In the genomic region with DNA sequence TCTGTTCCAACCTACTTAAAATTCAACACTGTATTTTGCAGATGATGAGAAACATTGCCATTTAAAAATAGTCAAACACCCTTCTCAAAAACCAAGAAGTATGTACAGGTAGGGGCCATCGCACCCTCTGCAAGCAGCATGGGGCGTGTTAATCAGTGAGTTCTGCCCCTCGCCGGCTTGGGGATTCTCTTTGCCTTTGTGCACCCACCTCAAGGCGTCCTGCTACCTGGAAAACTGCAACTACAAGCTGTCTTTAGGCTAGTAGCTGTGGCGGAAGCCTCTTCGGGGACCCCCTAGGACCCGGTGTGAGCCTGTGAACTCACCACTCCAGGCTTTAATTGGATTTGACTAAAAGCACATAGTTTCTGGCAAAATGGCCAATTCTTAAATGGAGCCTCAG, we compare ENCODE assay signal across 14 mouse cellular contexts.
DNase-seq lines count a peak whose midpoint lies in the region; ATAC-seq and TF ChIP-seq lines count a peak whose summit lies in the region.
"Had no signal": no experiment of that assay in that cellular context is flagged by ENCODE, and none has a peak within 500 bp of the region (broad histone marks: within the 10 kb centered on the region; RNA-seq: fewer than 3 reads in every experiment).

No protein-coding gene starts in this region.

- WGBS in midbrain, embryonic 10.5 days, result 9% methylated on average over 8 of the region's 8 CpGs
- 15% methylated on average over 8 of the region's 8 CpGs for WGBS in midbrain, embryonic 13.5 days
- 27% methylated on average over 8 of the region's 8 CpGs for WGBS in hindbrain, postnatal 0 days
- 14% methylated on average over 8 of the region's 8 CpGs for WGBS in limb, embryonic 15.5 days

- no peaks in the 10 kb centered on the region for H3K9me3 ChIP-seq in midbrain, embryonic 10.5 days (replicated peaks)
- no peaks in the 10 kb centered on the region for H3K9me3 ChIP-seq in midbrain, embryonic 13.5 days
- H3K9me3 ChIP-seq in hindbrain, postnatal 0 days (ENCODE audit: low read length), result no peaks in the 10 kb centered on the region
- H3K9me3 ChIP-seq in limb, embryonic 15.5 days, result no peaks in the 10 kb centered on the region
- H3K9me3 ChIP-seq: forebrain, embryonic 12.5 days; liver, embryonic 13.5 days had no signal

- intact Hi-C loops in heart, postnatal 36 days (cut with DNase I), result loop anchor here (1.0 to 5.0 kb wide), 6 partner anchors 79 to 451 kb away; no protein-coding TSS in a partner anchor

- H3K27ac ChIP-seq in midbrain, embryonic 10.5 days (replicated peaks), result no peak overlapping the region
- no peak overlapping the region for H3K27ac ChIP-seq in midbrain, embryonic 13.5 days
- no peak overlapping the region for H3K27ac ChIP-seq in hindbrain, postnatal 0 days
- no peak overlapping the region for H3K27ac ChIP-seq in limb, embryonic 15.5 days
- H3K27ac ChIP-seq: forebrain, embryonic 12.5 days; left cerebral cortex, adult 2 months; liver, embryonic 13.5 days had no signal

- H3K4me3 ChIP-seq in midbrain, embryonic 10.5 days, result no peak overlapping the region
- H3K4me3 ChIP-seq in midbrain, embryonic 13.5 days (replicated peaks), result no peak overlapping the region
- H3K4me3 ChIP-seq in hindbrain, postnatal 0 days (ENCODE audit: low read length), result no peak overlapping the region; the same call in 1 of the 2 replicates
- peak overlapping the region; percentile 34; the same call in 1 of the 2 replicates for H3K4me3 ChIP-seq in limb, embryonic 15.5 days

- peak; percentile 83 for DNase-seq in heart, adult 11 months
- no peak for DNase-seq in heart, postnatal 36 days
- peak; percentile 27 for DNase-seq in midbrain, embryonic 10.5 days (ENCODE audit: low spot score)
- DNase-seq in hindbrain, postnatal 0 days (ENCODE audit: low spot score), result no peak
- DNase-seq in layer of hippocampus, postnatal 36 days, result no peak
- DNase-seq: cerebellum, adult 2 months; liver, embryonic 13.5 days; lung, postnatal 10 days had no signal

- no peaks in the 10 kb centered on the region for H3K36me3 ChIP-seq in midbrain, embryonic 10.5 days
- no peaks in the 10 kb centered on the region for H3K36me3 ChIP-seq in midbrain, embryonic 13.5 days
- H3K36me3 ChIP-seq in hindbrain, postnatal 0 days (ENCODE audit: insufficient read depth, low read length), result no peaks in the 10 kb centered on the region
- no peaks in the 10 kb centered on the region for H3K36me3 ChIP-seq in limb, embryonic 15.5 days
- H3K36me3 ChIP-seq: forebrain, embryonic 12.5 days; liver, embryonic 13.5 days had no signal

- no peak for TF ChIP-seq CTCF in hindbrain, postnatal 0 days (IDR thresholded peaks at IDR 0.05; ENCODE audit: low read depth)

- no peak overlapping the region for H3K4me2 ChIP-seq in midbrain, embryonic 13.5 days (replicated peaks)
- H3K4me2 ChIP-seq in hindbrain, postnatal 0 days (ENCODE audit: low read depth, low read length), result peak overlapping the region; percentile 88; the same call in 1 of the 2 replicates
- H3K4me2 ChIP-seq in limb, embryonic 15.5 days, result no peak overlapping the region

- ATAC-seq in midbrain, embryonic 13.5 days, result no peak
- no peak for ATAC-seq in hindbrain, postnatal 0 days
- ATAC-seq in limb, embryonic 15.5 days (ENCODE audit: insufficient number of reproducible peaks, low FRiP score, low TSS enrichment, low read depth), result no peak
- ATAC-seq in monocyte, adult 5-6 weeks (replicated peaks; ENCODE audit: insufficient number of reproducible peaks, low FRiP score, low TSS enrichment, poor library complexity, severe bottlenecking), result no peak
- ATAC-seq: Patski had no signal

- peaks cover 19% of the 10 kb centered on the region for H3K4me1 ChIP-seq in midbrain, embryonic 10.5 days
- H3K4me1 ChIP-seq in midbrain, embryonic 13.5 days (replicated peaks), result peaks cover 15% of the 10 kb centered on the region
- peaks cover 8% of the 10 kb centered on the region; the same call in 1 of the 2 replicates for H3K4me1 ChIP-seq in hindbrain, postnatal 0 days (ENCODE audit: insufficient read depth, low read length)
- H3K4me1 ChIP-seq in limb, embryonic 15.5 days, result peaks cover 15% of the 10 kb centered on the region

- H3K27me3 ChIP-seq in midbrain, embryonic 10.5 days (ENCODE audit: low read depth, poor library complexity, severe bottlenecking), result peaks cover 90% of the 10 kb centered on the region
- peaks cover 82% of the 10 kb centered on the region for H3K27me3 ChIP-seq in midbrain, embryonic 13.5 days
- peaks cover 48% of the 10 kb centered on the region for H3K27me3 ChIP-seq in hindbrain, postnatal 0 days (ENCODE audit: insufficient read depth, low read length)
- peaks cover 84% of the 10 kb centered on the region for H3K27me3 ChIP-seq in limb, embryonic 15.5 days

- H3K9ac ChIP-seq in midbrain, embryonic 13.5 days (replicated peaks), result no peak overlapping the region
- H3K9ac ChIP-seq in hindbrain, postnatal 0 days (replicated peaks; ENCODE audit: low read length), result no peak overlapping the region
- no peak overlapping the region for H3K9ac ChIP-seq in limb, embryonic 15.5 days
- H3K9ac ChIP-seq: forebrain, embryonic 12.5 days; liver, embryonic 13.5 days had no signal

Comparison
In these comparisons a context has a peak if more than half of its experiments do, and no peak if none do; other contexts are left out.
1. DNase-seq: peak in heart, adult 11 months (single experiment) and midbrain, embryonic 10.5 days (single experiment); none in heart, postnatal 36 days (0 of 2), hindbrain, postnatal 0 days (single experiment) and layer of hippocampus, postnatal 36 days (0 of 2).